Mouse (Mus musculus) MEL (cell line): ENCODE results near the gene Orm2. TPM values are rescaled to one million over a fixed set of nuclear protein-coding genes. Genes with fewer than 3 reads are reported as not detected.

Experiments
- DNase-seq: peaks from one replicate; pipeline ENCODE4 v3.0.0; 2011; ENCODE audit warnings: low read depth, low spot score
- H3K27ac ChIP-seq: 2 replicates; pipeline ENCODE4 v1.5.1; 2012; ENCODE audit warnings: low read depth, mild to moderate bottlenecking, control low read depth, low read length, moderate library complexity; ENCODE audit not compliant: control insufficient read depth
- H3K27me3 ChIP-seq, 2 experiments: fragments of 150-350 bp in 1 of 2; sonication (generic) in 1 of 2; 2 replicates each; pipeline ENCODE4 v1.6.1; 2012; ENCODE audit warnings: low read length in 2 of 2, mild to moderate bottlenecking in 2 of 2, improper control_type of control experiment in 1 of 2, moderate library complexity in 1 of 2; ENCODE audit not compliant: insufficient read depth in 2 of 2, control insufficient read depth in 1 of 2
- H3K36me3 ChIP-seq, 2 experiments: 2 replicates each; pipeline ENCODE4 v1.6.1; 2012 to 2014; ENCODE audit warnings: low read length in 2 of 2, improper control_type of control experiment in 1 of 2, inconsistent platforms in 1 of 2, mild to moderate bottlenecking in 1 of 2; ENCODE audit not compliant: insufficient read depth in 2 of 2, control insufficient read depth in 1 of 2
- H3K4me1 ChIP-seq, 2 experiments: fragments of 150-350 bp in 1 of 2; sonication (generic) in 1 of 2; 2 replicates each; pipeline ENCODE4 v1.6.1; 2012; ENCODE audit warnings: low read length in 2 of 2, improper control_type of control experiment in 1 of 2, mild to moderate bottlenecking in 1 of 2; ENCODE audit not compliant: insufficient read depth in 2 of 2, control insufficient read depth in 1 of 2
- H3K4me3 ChIP-seq, 2 experiments: fragments of 150-350 bp in 1 of 2; sonication (generic) in 1 of 2; 2 replicates each; pipeline ENCODE4 v1.5.1; 2012; ENCODE audit warnings: low read depth in 2 of 2, low read length in 2 of 2, mild to moderate bottlenecking in 2 of 2, moderate library complexity in 2 of 2, control low read depth in 1 of 2, improper control_type of control experiment in 1 of 2; ENCODE audit not compliant: control insufficient read depth in 1 of 2, insufficient read depth in 1 of 2
- H3K79me2 ChIP-seq: 2 replicates; pipeline ENCODE4 v1.6.1; 2012; ENCODE audit warnings: mild to moderate bottlenecking, low read length, moderate library complexity; ENCODE audit not compliant: control insufficient read depth, poor library complexity, insufficient read depth
- H3K9ac ChIP-seq: 2 replicates; pipeline ENCODE4 v1.6.1; 2012; ENCODE audit warnings: low read depth, mild to moderate bottlenecking, control low read depth, low read length, moderate library complexity; ENCODE audit not compliant: control insufficient read depth, poor library complexity, severe bottlenecking
- H3K9me3 ChIP-seq: fragments of 150-350 bp; sonication (generic); replicated peaks from 2 replicates; pipeline ENCODE4 v1.6.1; 2012; ENCODE audit warnings: mild to moderate bottlenecking, low read length, improper control_type of control experiment, moderate library complexity; ENCODE audit not compliant: insufficient read depth
- BHLHE40 ChIP-seq: IDR thresholded peaks from 2 replicates; pipeline ENCODE4 v1.6.1; 2012; ENCODE audit warnings: low read depth, mild to moderate bottlenecking, inconsistent platforms, low read length, improper control_type of control experiment, borderline replicate concordance
- CHD1 ChIP-seq: IDR thresholded peaks from 2 replicates; pipeline ENCODE4 v1.6.1; 2012; ENCODE audit warnings: low read depth, mild to moderate bottlenecking, inconsistent platforms, low read length, improper control_type of control experiment
- CHD2 ChIP-seq: IDR thresholded peaks from 2 replicates; pipeline ENCODE4 v1.6.1; 2011; ENCODE audit warnings: low read length, improper control_type of control experiment
- CTCF ChIP-seq, 3 experiments: IDR thresholded peaks in 2 of 3; conservative IDR thresholded peaks in 1 of 3; 2 replicates each; pipeline ENCODE4 v1.5.1; 2011 to 2012; ENCODE audit warnings: low read length in 3 of 3, low read depth in 2 of 3, mild to moderate bottlenecking in 2 of 3, improper control_type of control experiment in 1 of 3, inconsistent platforms in 1 of 3, mixed read lengths in 1 of 3, moderate library complexity in 1 of 3; ENCODE audit not compliant: control insufficient read depth in 1 of 3, insufficient read depth in 1 of 3, poor library complexity in 1 of 3, severe bottlenecking in 1 of 3
- ELF1 ChIP-seq: IDR thresholded peaks from 2 replicates; pipeline ENCODE4 v1.6.1; 2014; ENCODE audit warnings: low read depth, mild to moderate bottlenecking, inconsistent platforms, low read length, improper control_type of control experiment, moderate library complexity
- EP300 ChIP-seq, 2 experiments: IDR thresholded peaks; 2 replicates each; pipeline ENCODE4 v1.6.1; 2011; ENCODE audit warnings: improper control_type of control experiment in 2 of 2, low read length in 2 of 2, low read depth in 1 of 2, mild to moderate bottlenecking in 1 of 2
- ETS1 ChIP-seq: IDR thresholded peaks from 2 replicates; pipeline ENCODE4 v1.6.1; 2012; ENCODE audit warnings: low read depth, mild to moderate bottlenecking, inconsistent platforms, low read length, improper control_type of control experiment, moderate library complexity
- GATA1 ChIP-seq: IDR thresholded peaks from 2 replicates; pipeline ENCODE4 v1.6.1; 2011; ENCODE audit warnings: low read depth, low read length, improper control_type of control experiment
- HCFC1 ChIP-seq: IDR thresholded peaks from 2 replicates; pipeline ENCODE4 v1.6.1; 2012; ENCODE audit warnings: low read depth, mild to moderate bottlenecking, inconsistent platforms, low read length, improper control_type of control experiment, moderate library complexity
- MAX ChIP-seq: IDR thresholded peaks from 2 replicates; pipeline ENCODE4 v1.6.1; 2011; ENCODE audit warnings: low read length, improper control_type of control experiment
- MEF2A ChIP-seq: IDR thresholded peaks from 2 replicates; pipeline ENCODE4 v1.6.1; 2014; ENCODE audit warnings: low read depth, mild to moderate bottlenecking, inconsistent platforms, low read length, improper control_type of control experiment; ENCODE audit not compliant: poor library complexity, insufficient replicate concordance, severe bottlenecking; ENCODE audit errors: extremely low read depth
- MXI1 ChIP-seq: IDR thresholded peaks from 2 replicates; pipeline ENCODE4 v1.6.1; 2011; ENCODE audit warnings: mild to moderate bottlenecking, low read depth, low read length, improper control_type of control experiment
- MYB ChIP-seq: IDR thresholded peaks from 2 replicates; pipeline ENCODE4 v1.6.1; 2011; ENCODE audit warnings: mild to moderate bottlenecking, low read depth, low read length, improper control_type of control experiment
- MYC ChIP-seq: IDR thresholded peaks from 2 replicates; pipeline ENCODE4 v1.6.1; 2011; ENCODE audit warnings: low read depth, mild to moderate bottlenecking, low read length, improper control_type of control experiment, moderate library complexity
- NELFE ChIP-seq: IDR thresholded peaks from 2 replicates; pipeline ENCODE4 v1.6.1; 2011; ENCODE audit warnings: low read depth, low read length, improper control_type of control experiment
- NRF1 ChIP-seq: IDR thresholded peaks from 2 replicates; pipeline ENCODE4 v1.6.1; 2014; ENCODE audit warnings: low read depth, mild to moderate bottlenecking, inconsistent platforms, low read length, improper control_type of control experiment, moderate library complexity; ENCODE audit not compliant: poor library complexity, insufficient read depth, severe bottlenecking
- POLR2A ChIP-seq, 2 experiments: IDR thresholded peaks; 2 replicates each; pipeline ENCODE4 v1.6.1; 2011 to 2012; ENCODE audit warnings: low read length in 2 of 2, mild to moderate bottlenecking in 2 of 2, control low read depth in 1 of 2, improper control_type of control experiment in 1 of 2, low read depth in 1 of 2, moderate library complexity in 1 of 2; ENCODE audit not compliant: control insufficient read depth in 1 of 2, insufficient read depth in 1 of 2, poor library complexity in 1 of 2
- POLR2AphosphoS2 ChIP-seq: IDR thresholded peaks from 2 replicates; pipeline ENCODE4 v1.6.1; 2011; ENCODE audit warnings: low read length, improper control_type of control experiment
- RAD21 ChIP-seq: IDR thresholded peaks from 2 replicates; pipeline ENCODE4 v1.6.1; 2011; ENCODE audit warnings: mild to moderate bottlenecking, low read depth, low read length, improper control_type of control experiment
- SIN3A ChIP-seq: IDR thresholded peaks from 2 replicates; pipeline ENCODE4 v1.6.1; 2012; ENCODE audit warnings: low read length, improper control_type of control experiment, inconsistent platforms
- SMC3 ChIP-seq: IDR thresholded peaks from 2 replicates; pipeline ENCODE4 v1.6.1; 2011; ENCODE audit warnings: low read depth, low read length, improper control_type of control experiment
- TAL1 ChIP-seq: IDR thresholded peaks from 2 replicates; pipeline ENCODE4 v1.6.1; 2012; ENCODE audit warnings: mild to moderate bottlenecking, inconsistent platforms, low read length, moderate library complexity, mixed read lengths
- TBP ChIP-seq: IDR thresholded peaks from 2 replicates; pipeline ENCODE4 v1.8.0; 2011; ENCODE audit warnings: low read depth, low read length, improper control_type of control experiment
- TCF12 ChIP-seq: IDR thresholded peaks from 2 replicates; pipeline ENCODE4 v1.6.1; 2014; ENCODE audit warnings: low read depth, mild to moderate bottlenecking, inconsistent platforms, low read length, improper control_type of control experiment, moderate library complexity
- USF1 ChIP-seq: IDR thresholded peaks from 2 replicates; pipeline ENCODE4 v1.6.1; 2014; ENCODE audit warnings: low read depth, mild to moderate bottlenecking, inconsistent platforms, low read length, improper control_type of control experiment, moderate library complexity
- USF2 ChIP-seq, 2 experiments: IDR thresholded peaks; 2 replicates each; pipeline ENCODE4 v1.6.1; 2011 to 2012; ENCODE audit warnings: improper control_type of control experiment in 2 of 2, low read length in 2 of 2, borderline replicate concordance in 1 of 2, inconsistent platforms in 1 of 2, low read depth in 1 of 2, mild to moderate bottlenecking in 1 of 2; ENCODE audit not compliant: insufficient read depth in 1 of 2
- ZC3H11A ChIP-seq: IDR thresholded peaks from 2 replicates; pipeline ENCODE4 v1.6.1; 2012; ENCODE audit warnings: low read depth, mild to moderate bottlenecking, inconsistent platforms, low read length, improper control_type of control experiment
- polyA plus RNA-seq, 2 experiments: library from polyadenylated mRNA; stranded (reverse) in 1 of 2; unstranded in 1 of 2; fragments of >175 nt in 1 of 2; fragments of >200 nt in 1 of 2; gene quantifications; 2 replicates each; pipeline versions ENCODE4 v1.2.1 to v1.2.4; 2012; ENCODE audit warnings: low replicate concordance in 2 of 2, low read depth in 1 of 2; ENCODE audit not compliant: insufficient read length in 2 of 2, insufficient read depth in 1 of 2, missing spikeins in 1 of 2
- total RNA-seq: library from RNA; depleted of rRNA; stranded (reverse); fragments of 300-350 nt; gene quantifications from 2 replicates; pipeline ENCODE4 v1.2.3, GENCODE M21; 2012

Orm2 gene
- total and polyA plus RNA-seq, 3 experiments, result not detected

- Histone ChIP-seq H3K27ac (peak overlapping the region; percentile 93), H3K4me1 (peaks cover 12 to 53% of the 10 kb centered on the region in 2 experiments), H3K36me3 (peaks cover 0 to 30% of the 10 kb centered on the region in 2 experiments; a peak in 2 of 4 replicates), H3K4me3 (peak overlapping the region; percentile 58 to 90), H3K9me3 (no peaks in the 10 kb centered on the region), H3K27me3 (no peaks in the 10 kb centered on the region), H3K79me2 (peaks cover 6% of the 10 kb centered on the region; the same call in 1 of the 2 replicates), H3K9ac (peak overlapping the region; percentile 86)
- peak; percentile 83 for DNase-seq
- TF ChIP-seq GATA1, result no peak
- no peak for TF ChIP-seq CHD2
- no peak for TF ChIP-seq POLR2AphosphoS2
- no peak for TF ChIP-seq TAL1
- 0 out of 2 replicates have a peak, but pooled peaks have one; percentile 22 for TF ChIP-seq BHLHE40
- TF ChIP-seq TBP, result peak; percentile 28; the same call in 1 of the 2 replicates
- peak; percentile 60 for TF ChIP-seq RAD21
- no peak for TF ChIP-seq MYC
- TF ChIP-seq USF2 (IDR thresholded peaks at IDR 0.05; ENCODE audit: borderline replicate concordance in 1 of 2, insufficient read depth in 1 of 2, low read depth in 1 of 2, low read length in 2 of 2), result no peak
- no peak for TF ChIP-seq MYB
- 0 out of 2 replicates have a peak, but pooled peaks have one; percentile 20 for TF ChIP-seq HCFC1
- no peak for TF ChIP-seq NELFE
- TF ChIP-seq EP300 (IDR thresholded peaks at IDR 0.05; ENCODE audit: low read depth in 1 of 2, low read length in 2 of 2), result no peak
- TF ChIP-seq CTCF (IDR thresholded peaks at IDR 0.05 in 2 of 3, conservative IDR thresholded peaks at IDR 0.05 in 1 of 3; ENCODE audit: control insufficient read depth in 1 of 3, insufficient read depth in 1 of 3, low read depth in 2 of 3, low read length in 3 of 3, poor library complexity in 1 of 3, severe bottlenecking in 1 of 3), result peak; percentile 64 to 74 (median 74)
- peak; percentile 70 for TF ChIP-seq SMC3
- no peak for TF ChIP-seq MAX
- TF ChIP-seq NRF1, result no peak
- TF ChIP-seq SIN3A, result peak; percentile 38
- peak; percentile 49 for TF ChIP-seq ZC3H11A
- no peak for TF ChIP-seq MXI1
Measured at GRCm38 (mm10) chr4:63408649-63409048, 46.4 kb downstream of the Orm2 start.

- no peaks in the 10 kb centered on the region for H3K9me3 ChIP-seq
- peak overlapping the region; percentile 58 to 90 for H3K4me3 ChIP-seq
- H3K9ac ChIP-seq, result peak overlapping the region; percentile 86
- DNase-seq, result peak; percentile 71
- peaks cover 12 to 47% of the 10 kb centered on the region in 2 experiments for H3K4me1 ChIP-seq
- peak overlapping the region; percentile 93 for H3K27ac ChIP-seq
- H3K27me3 ChIP-seq, result no peaks in the 10 kb centered on the region
- 0 out of 4 replicates have a peak, but pooled peaks of 1 of the 2 experiments have one; percentile 40 for TF ChIP-seq POLR2A (IDR thresholded peaks at IDR 0.05; ENCODE audit: control insufficient read depth in 1 of 2, insufficient read depth in 1 of 2, low read depth in 1 of 2, low read length in 2 of 2, poor library complexity in 1 of 2)
- peak; percentile 18; the same call in 1 of the 2 replicates for TF ChIP-seq TCF12
- peak; percentile 52; the same call in 1 of the 2 replicates for TF ChIP-seq MXI1
- TF ChIP-seq SMC3, result no peak
- TF ChIP-seq MEF2A, result no peak
- TF ChIP-seq TBP, result no peak
- TF ChIP-seq NRF1, result no peak
- TF ChIP-seq ELF1, result 0 out of 2 replicates have a peak, but pooled peaks have one; percentile 32
- peak; percentile 46; the same call in 1 of the 2 replicates for TF ChIP-seq MAX
- peak; percentile 79 for TF ChIP-seq USF1
- TF ChIP-seq CHD1, result no peak
- peak; percentile 55; the same call in 1 of the 2 replicates for TF ChIP-seq ETS1
- peak; percentile 50 for TF ChIP-seq SIN3A
- TF ChIP-seq EP300 (IDR thresholded peaks at IDR 0.05; ENCODE audit: low read depth in 1 of 2, low read length in 2 of 2), result no peak
- TF ChIP-seq HCFC1, result no peak
- TF ChIP-seq GATA1, result no peak
- peaks cover 6% of the 10 kb centered on the region; the same call in 1 of the 2 replicates for H3K79me2 ChIP-seq
- H3K36me3 ChIP-seq, result peaks cover 0 to 28% of the 10 kb centered on the region in 2 experiments; a peak in 2 of 4 replicates
Measured at GRCm38 (mm10) chr4:63409317-63409907, 47.2 kb downstream of the Orm2 start.
